Mouse (Mus musculus) hindbrain, embryonic 10.5 days (tissue): ENCODE data around the gene Vps50. TPM values are rescaled to one million over a fixed set of nuclear protein-coding genes. Genes with fewer than 3 reads are reported as not detected.
"Not testable (repeated sequence)": the region's sequence is repeated elsewhere in the genome, so short reads cannot be mapped to it uniquely, and the experiment has no call there.

Experiments used
- DNase-seq: peaks from one replicate; pipeline ENCODE4 v3.0.0-alpha.2; 2017; ENCODE audit warnings: low spot score
- H3K27ac ChIP-seq: fragments of 300-500 bp; sonication (generic); 2 replicates; pipeline ENCODE4 v1.5.1; 2016; ENCODE audit warnings: mild to moderate bottlenecking, moderate library complexity
- H3K27me3 ChIP-seq: fragments of 300-500 bp; sonication (generic); 2 replicates; pipeline ENCODE4 v1.6.1; 2016; ENCODE audit warnings: mild to moderate bottlenecking; ENCODE audit not compliant: poor library complexity, insufficient read depth, severe bottlenecking
- H3K36me3 ChIP-seq: fragments of 300-500 bp; sonication (generic); 2 replicates; pipeline ENCODE4 v1.6.1; 2016; ENCODE audit warnings: mild to moderate bottlenecking, moderate library complexity
- H3K4me1 ChIP-seq: fragments of 300-500 bp; sonication (generic); replicated peaks from 2 replicates; pipeline ENCODE4 v1.6.1; 2016; ENCODE audit warnings: mild to moderate bottlenecking
- H3K4me3 ChIP-seq: fragments of 300-500 bp; sonication (generic); 2 replicates; pipeline ENCODE4 v1.5.1; 2016; ENCODE audit warnings: mild to moderate bottlenecking, moderate library complexity
- H3K9me3 ChIP-seq: fragments of 300-500 bp; sonication (generic); 2 replicates; pipeline ENCODE4 v1.6.1; 2016; ENCODE audit warnings: mild to moderate bottlenecking, moderate library complexity
- WGBS: fragments of 180-500 bp; shearing (Covaris S2); methylation state at CpG from one replicate; pipeline ENCODE4 v1.1.7; 2016; 5-methylcytosine and 5-hydroxymethylcytosine counted together
- polyA plus RNA-seq: library from polyadenylated mRNA; unstranded; fragments of >200 nt; fragmentation: Nextera tagmentation; extraction: Ambion mirVana; gene quantifications from 2 replicates; pipeline ENCODE4 v1.2.1, GENCODE M21; 2016

Gene Vps50
- polyA plus RNA-seq, 1 experiment from 2014 or later: 36.1 TPM

DNA sequence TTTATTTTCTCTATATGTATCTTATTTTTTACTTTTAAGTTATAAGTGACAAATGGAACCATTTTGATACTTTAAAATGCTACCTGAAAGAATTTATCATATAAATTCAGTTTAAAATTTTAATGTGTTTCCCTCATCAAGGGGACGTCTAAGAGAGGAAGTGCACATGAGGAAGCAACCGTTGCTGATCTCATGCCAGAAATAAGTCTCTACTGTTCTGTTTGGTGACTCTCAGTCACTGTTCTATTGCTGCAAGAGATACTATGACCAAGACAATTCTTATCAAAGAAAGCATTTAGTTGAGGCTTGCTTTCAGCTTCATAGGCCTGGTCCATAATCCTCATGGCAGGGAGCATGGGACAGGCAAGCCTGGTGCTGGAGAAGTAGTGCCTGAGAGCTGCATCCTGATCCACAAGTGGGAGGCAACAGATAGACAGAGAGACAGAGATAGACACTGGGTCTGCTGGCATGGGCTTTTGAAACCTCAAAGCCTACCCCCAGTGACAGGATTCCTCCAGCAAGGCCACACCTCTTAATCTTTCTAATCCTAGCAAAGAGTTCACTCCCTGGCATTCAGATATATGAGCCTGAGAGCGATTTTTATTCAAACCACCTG is 92.2 kb downstream of the Vps50 start:
- no peaks in the 10 kb centered on the region for H3K4me1 ChIP-seq
- WGBS: 91% methylated on average over 3 of the region's 3 CpGs
- no peaks in the 10 kb centered on the region for H3K27me3 ChIP-seq
- H3K27ac ChIP-seq: no peak overlapping the region
- no peak for DNase-seq
- H3K4me3 ChIP-seq: no peak overlapping the region
- H3K9me3 ChIP-seq: no peaks in the 10 kb centered on the region
- peaks cover 23% of the 10 kb centered on the region for H3K36me3 ChIP-seq

DNA sequence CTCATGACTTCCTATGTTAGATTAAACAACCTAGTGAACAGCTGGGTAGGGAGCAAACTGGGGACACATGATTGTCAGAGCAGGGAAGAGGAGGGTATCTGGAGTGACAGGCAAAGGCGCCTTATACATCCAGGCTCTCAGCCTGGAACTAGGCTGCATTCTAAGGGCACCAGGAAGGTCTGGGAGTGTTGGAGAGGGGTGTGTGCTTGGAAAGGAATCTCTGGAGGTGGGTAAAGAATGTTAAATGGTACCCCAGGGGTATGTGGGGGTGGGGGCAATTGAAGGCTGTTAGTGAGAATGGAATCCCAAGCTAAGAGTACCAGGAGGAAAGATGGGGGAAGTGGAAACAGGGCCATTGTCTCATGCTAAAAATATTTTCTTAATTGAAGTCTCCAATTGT is 96.1 kb downstream of the Vps50 start:
- Histone ChIP-seq H3K4me3 (no peak overlapping the region), H3K9me3 (no peaks in the 10 kb centered on the region), H3K4me1 (no peaks in the 10 kb centered on the region), H3K27me3 (no peaks in the 10 kb centered on the region), H3K27ac (no peak overlapping the region), H3K36me3 (peaks cover 28% of the 10 kb centered on the region)
- 88% methylated on average over 1 of the region's 1 CpGs for WGBS
- no peak for DNase-seq

DNA sequence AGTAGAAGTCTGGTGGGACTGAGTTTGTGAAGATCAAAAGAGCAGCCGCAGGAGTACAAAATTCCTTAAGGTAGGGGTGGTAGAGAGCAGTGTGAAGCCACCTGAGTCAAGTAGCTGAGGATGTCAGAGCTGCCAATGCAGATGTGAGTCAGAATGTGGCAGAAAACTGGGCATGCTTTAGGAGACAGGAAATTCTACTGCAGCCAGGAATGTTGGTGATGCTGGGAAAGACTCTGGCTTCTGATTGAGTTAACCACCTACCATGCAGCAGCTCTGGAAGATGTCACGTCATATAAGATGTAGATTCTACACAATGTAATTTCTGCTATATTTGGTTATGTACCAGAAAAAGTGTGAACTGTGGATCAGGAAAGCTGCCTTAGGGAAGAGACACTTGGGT is 114.6 kb downstream of the Vps50 start:
- WGBS: 97% methylated on average over 2 of the region's 2 CpGs
- no peak for DNase-seq
- H3K9me3 ChIP-seq: no peaks in the 10 kb centered on the region; the same call in 1 of the 2 replicates
- no peaks in the 10 kb centered on the region for H3K27me3 ChIP-seq
- H3K4me3 ChIP-seq: no peak overlapping the region
- no peaks in the 10 kb centered on the region for H3K36me3 ChIP-seq
- no peaks in the 10 kb centered on the region for H3K4me1 ChIP-seq
- no peak overlapping the region for H3K27ac ChIP-seq

DNA sequence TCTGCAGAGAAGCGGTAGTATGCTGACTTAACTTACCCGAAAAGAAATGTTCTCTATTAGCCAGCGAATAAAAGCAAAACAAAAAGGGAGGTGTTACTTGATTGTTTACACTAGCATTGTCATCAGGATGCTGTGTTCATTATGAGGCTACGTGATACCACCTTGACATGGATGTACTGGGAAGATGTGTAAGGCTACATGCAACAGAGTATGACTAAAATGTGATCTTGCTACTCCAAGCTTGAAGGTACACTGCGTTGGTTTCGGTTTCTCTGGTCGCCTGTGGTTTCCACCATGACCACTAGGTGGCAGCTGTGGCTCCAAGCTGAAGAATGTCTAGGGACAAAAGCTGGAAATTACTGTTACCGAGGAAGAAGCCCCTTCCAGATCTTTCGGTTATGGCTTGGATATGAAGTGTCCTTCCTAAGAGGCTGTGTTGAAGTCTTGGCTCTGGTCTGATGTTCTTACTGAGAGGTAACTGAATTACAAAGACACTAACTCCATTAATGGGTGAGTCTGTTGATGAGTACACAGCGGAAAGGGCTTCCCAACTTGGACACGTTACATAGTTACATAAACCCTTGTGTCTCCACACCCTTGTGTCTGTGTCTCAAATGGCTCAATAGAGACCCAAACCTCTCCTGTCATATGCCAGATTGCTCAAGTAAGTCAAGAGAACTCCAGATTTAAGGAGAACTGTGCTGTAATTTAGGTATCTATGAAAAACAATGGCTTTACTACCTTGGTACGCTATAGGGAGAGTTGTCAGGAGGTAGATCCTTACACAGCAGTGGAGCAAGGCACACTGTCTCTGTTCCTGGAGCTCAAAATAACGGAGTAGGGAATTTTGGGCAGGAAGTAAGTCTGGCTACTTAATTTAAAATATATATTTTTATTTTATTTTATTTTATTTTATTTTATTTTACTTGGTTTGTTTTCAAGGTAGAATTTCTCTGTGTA is 122.5 kb downstream of the Vps50 start:
- WGBS: 66% methylated on average over 11 of the region's 13 CpGs
- not testable (repeated sequence) for DNase-seq

More for the DNA sequence above, 122.5 kb downstream of the Vps50 start:
- not testable (repeated sequence) for H3K36me3 ChIP-seq, H3K4me3 ChIP-seq, H3K9me3 ChIP-seq, H3K4me1 ChIP-seq, H3K27ac ChIP-seq, H3K27me3 ChIP-seq

Other genes starting within 250 kb of the Vps50 start
- gene Samd9l, start 98.8 kb upstream of the Vps50 start, polyA plus RNA-seq: 0.16 and 0.37 TPM in 2 replicates
- gene Hepacam2, start 84 bp upstream of the Vps50 start, polyA plus RNA-seq: 0.37 and 1.5 TPM in 2 replicates